Mouse (Mus musculus) small intestine, adult 2 months (tissue): ENCODE measurements around the gene Fbxo44.

Experiments used
- CTCF ChIP-seq: fragments of 200-500 bp; IDR thresholded peaks from 2 replicates; pipeline ENCODE4 v1.5.1; 2012; ENCODE audit warnings: low read depth, mild to moderate bottlenecking, control low read depth, inconsistent platforms, low read length, moderate library complexity, mixed read lengths; ENCODE audit not compliant: insufficient replicate concordance, insufficient read length; ENCODE audit errors: extremely low read depth
- POLR2A ChIP-seq: fragments of 200-500 bp; IDR thresholded peaks from 2 replicates; pipeline ENCODE4 v1.6.1; 2012; ENCODE audit warnings: low read depth, mild to moderate bottlenecking, control low read depth, inconsistent platforms, low read length, moderate library complexity

GRCm38 (mm10) chr4:148120555-148120954, 39.7 kb downstream of the Fbxo44 start:
- TF ChIP-seq CTCF (no peak), POLR2A (no peak)
